Mouse (Mus musculus) v-Abl transformed pro-B cells (cell line): ENCODE data around the gene Aqp5.

ENCODE experiments used
- in situ Hi-C, 2 experiments: fragments of 400-800 bp; cut with MboI; formaldehyde crosslinking; loops; one replicate each; pipeline ENCODE4 v1.15.1; 2025; ENCODE audit not compliant: unreplicated experiment in 2 of 2

Aqp5 gene

DNA sequence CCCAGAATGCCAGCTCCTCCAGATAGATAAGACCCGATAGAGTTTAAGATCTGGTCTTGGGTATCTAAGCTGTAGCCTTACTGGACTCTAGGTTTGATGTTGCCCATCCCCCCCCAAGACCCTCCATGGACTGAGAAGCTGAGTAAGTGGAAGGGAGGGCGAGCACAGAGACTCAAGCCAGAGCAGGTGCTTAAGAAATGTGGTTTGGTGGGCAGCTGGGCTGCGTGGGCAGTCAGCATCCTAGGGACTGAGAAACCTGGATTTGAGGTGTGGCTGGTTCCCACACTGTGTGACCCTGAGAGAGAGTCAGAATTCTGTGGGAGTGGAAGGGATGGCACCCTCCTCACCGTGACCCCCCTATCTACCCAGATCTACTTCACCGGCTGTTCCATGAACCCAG is 2.3 kb downstream of the Aqp5 start:
- in situ Hi-C loops: loop anchor here (5.0 to 10.0 kb wide), 2 partner anchors 312 to 314 kb away; no protein-coding TSS in a partner anchor

DNA sequence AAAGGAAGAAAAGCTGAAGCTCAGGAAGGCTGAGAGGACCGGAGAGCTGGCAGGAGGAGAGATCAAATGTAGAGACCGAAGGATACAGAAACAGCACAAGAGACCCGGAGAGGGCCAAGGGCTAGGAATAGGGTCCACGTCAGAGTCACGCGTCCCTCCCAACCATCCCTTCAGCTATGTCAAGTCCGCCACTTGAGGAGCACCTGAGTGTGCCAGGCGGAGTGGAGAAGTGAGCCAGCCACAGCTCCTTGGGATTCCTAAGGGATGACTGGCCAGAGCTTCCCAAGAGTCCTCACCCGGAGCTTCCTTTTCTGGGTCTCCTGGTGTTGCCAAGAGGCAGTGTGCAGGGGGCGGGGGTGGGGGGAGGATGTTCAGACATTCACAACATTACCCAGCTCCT is 4.4 kb downstream of the Aqp5 start:
- in situ Hi-C loops: loop anchor here (5.0 to 10.0 kb wide), 5 partner anchors 72 to 312 kb away; no protein-coding TSS in a partner anchor

DNA sequence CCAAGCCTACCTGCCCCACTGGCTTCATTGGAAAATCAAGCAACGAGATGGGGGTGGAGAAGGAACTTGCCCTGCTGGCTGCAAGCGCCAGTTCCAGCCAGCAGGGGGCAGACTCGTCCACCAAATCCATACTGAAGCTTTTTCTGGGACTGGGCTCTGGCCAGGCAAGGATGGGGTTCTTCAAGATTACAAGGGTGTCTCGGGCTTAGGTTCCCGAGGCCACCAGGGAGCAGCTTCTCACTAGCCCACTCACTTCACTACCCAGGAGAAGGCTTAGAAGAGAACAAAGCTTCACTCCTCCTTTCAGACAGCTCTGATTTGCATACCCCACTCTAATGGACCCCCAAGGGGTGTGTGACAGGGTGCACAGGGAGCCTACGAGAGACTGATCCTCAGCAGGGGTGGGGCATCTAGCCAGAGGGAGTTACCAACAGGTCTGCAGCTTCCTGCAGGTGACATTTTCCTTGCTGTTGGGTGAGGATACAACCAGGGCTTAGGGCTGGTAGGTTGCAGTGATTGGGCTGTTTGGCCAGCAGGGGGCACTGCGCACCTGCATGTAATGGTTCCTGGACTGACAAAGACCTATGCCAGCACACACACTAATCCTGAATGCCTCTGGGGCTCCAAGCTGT is 5.6 kb downstream of the Aqp5 start:
- in situ Hi-C loops: loop anchor here (5.0 to 10.0 kb wide), 4 partner anchors 71 to 309 kb away; no protein-coding TSS in a partner anchor

DNA sequence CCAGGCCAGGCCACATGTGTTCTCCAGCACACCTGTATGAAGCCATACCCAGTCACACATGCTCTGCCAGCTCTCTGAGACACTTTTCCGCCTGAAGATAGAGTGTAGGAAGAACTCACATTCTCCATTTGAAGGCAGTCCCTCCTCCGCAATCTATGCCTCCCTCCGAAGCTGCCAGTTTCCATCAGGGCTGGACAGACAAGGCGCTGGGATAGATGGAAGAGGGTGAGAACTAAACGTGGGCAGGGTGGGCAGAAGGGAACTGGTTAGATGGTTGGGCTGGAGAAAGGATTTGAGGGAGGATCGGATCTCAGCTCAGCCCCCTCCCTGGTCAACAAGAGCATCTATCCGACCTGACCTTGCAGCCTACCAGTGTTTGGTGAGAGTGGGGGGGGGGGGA is 6.3 kb downstream of the Aqp5 start:
- in situ Hi-C loops: loop anchor here (5.0 to 10.0 kb wide), 4 partner anchors 70 to 308 kb away; no protein-coding TSS in a partner anchor

DNA sequence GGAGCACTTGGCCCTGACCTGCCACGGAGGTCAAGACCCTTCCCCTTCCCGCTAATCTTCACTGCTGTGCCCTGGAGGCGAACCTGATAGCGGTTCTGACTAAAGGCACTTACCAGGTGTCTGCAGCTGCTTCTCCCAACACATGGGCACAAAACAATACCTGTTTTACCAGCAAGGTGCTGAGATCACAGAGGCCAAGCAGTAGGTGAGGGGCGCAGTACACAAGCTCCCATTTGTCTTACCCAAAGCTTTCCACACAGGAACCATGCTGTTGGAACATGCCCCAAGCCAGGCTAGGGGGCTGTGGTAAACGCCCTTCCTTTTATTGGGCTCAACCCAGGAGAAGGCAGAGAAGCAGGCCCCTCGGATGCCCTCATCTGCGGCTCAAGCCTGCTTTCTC is 7.0 kb downstream of the Aqp5 start:
- in situ Hi-C loops: loop anchor here (5.0 to 10.0 kb wide), 4 partner anchors 70 to 307 kb away; no protein-coding TSS in a partner anchor

DNA sequence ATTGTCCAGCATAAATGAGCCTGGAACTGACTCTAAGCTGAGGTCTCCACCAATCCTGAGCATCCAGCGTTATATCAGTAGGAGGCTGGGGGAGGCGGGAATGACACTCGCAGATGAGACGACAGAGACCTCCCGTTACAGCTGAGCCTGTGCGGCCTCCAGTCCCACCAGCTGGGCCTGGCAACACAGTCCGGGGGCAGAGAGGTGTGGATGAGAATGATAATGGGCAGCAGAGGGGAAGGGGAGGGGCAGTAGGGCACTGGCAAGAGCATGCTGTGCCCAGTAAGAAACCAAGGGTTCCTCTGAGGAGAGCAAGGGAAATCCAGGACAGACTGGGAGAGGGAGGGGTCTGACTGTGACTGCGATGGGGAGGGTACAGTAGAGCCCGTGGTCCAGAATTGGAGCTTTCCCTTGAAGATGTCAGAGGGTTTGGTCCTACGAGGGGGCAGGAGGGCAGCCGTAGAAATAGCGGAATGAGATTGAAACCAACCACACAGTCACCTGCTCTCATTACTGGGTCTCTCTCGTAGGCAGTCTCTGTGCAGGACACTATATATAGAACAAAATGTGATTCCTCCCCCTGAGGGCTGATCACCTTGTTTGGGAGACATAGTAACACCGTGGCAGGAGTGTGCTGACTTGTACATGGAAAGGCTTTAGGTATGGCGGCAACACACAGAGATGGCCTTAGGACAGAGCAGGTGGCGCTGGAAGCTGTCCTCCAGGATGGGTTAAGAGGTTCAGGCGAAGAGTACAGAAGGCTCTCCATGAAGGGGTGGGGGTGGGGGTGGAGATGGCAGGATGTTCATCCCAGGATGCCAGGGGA is 8.9 kb downstream of the Aqp5 start:
- in situ Hi-C loops: loop anchor here (5.0 to 10.0 kb wide), 4 partner anchors 68 to 305 kb away; no protein-coding TSS in a partner anchor

DNA sequence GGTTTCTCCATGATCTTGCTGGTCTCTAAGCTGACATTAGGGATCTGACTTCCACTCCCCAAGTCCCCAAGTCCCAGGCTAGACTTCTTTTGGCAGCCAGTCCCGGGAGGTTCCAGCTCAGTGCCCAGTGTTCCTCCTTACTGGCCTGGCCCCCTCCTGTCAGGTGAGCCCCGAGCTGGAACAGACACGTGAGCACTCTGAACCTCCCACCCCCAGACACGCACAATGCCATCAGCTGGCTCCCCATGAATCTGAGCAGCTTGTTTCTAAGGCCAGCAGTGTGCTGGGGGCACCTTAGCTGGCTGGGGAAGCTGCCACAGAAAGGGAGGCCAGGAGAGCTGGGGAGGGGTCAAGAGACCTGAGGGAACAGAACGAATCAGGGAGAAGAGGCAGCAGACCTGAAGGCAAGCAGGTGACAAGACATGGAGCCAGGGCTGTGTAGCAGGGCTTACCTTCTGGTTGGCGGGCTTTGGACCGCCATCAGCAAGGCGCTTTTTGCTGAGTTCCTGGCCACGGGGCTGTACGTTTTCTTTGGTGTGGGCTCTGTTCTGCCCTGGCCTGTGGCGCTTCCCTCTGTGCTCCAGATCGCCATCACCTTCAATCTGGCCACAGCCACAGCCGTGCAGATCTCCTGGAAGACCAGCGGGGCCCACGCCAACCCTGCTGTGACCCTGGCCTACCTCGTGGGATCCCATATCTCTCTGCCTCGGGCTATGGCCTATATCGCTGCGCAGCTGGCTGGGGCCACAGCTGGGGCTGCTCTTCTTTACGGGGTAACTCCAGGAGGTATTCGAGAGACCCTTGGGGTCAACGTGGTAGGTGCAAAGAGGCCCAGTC is 10.6 kb downstream of the Aqp5 start, which contains the start of gene Aqp6:
Aqp6 (plus strand) TSS at position 415 of the 837 bp plus-strand sequence.
- in situ Hi-C loops: no loop called here

DNA sequence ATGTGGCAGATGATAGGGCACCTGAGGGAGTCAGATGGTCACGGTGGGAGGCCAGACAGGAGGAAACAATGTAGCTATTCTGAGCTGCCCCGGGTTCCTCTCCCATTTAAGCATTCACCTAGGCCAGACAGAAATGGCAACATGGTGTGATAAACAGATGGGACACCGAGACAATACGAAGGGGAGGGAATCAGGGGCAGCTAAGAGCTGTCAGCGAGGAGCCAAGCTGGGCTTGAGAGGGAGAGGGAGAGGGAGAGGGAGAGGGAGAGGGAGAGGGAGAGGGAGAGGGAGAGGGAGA is 11.2 kb downstream of the Aqp5 start:
- in situ Hi-C loops: no loop called here

DNA sequence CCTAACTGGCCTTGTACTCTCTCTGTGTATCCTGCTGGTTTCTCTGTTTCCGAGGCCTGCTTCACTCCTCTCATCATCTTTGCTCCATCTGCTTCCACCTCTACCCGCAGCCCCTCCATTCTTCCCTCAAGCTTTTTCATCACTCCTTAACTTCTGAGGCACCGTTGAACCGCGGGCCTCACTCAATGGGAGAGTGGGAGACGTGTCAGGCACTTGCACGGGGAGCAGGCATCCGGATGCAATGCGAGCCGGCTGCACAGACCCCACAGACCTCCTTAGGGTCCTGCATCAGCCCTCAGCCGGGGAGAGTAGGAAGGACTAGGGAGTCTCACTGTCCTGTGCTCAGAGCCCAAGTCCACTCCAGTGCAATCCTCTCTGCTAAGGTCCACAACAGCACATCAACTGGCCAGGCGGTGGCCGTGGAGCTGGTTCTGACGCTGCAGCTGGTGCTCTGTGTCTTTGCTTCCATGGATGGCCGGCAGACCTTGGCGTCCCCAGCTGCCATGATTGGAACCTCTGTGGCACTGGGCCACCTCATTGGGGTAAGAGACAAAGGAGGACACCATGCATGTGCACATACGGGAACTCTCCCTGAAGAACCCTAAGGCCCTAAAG is 11.7 kb downstream of the Aqp5 start:
- in situ Hi-C loops: no loop called here

DNA sequence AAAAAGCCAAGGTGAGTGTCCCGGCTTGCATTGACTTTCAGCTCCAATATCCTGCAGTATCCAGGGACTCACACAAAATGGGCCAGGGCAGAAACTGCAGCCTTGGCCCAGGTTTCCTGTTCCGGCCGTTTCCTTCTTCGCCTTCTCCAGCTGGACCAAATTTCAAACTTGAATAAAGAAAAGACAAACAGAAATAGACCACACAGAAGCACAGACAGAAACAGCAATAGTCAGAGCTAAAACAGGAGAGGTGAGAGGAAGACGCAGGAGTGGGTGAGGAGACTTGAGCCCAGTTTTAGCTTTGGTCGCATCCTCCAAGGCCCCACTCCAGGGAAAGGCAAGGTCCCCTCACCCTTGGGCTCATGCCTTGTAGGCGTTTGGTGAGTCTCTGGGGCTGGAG is 12.6 kb downstream of the Aqp5 start:
- in situ Hi-C loops: no loop called here

DNA sequence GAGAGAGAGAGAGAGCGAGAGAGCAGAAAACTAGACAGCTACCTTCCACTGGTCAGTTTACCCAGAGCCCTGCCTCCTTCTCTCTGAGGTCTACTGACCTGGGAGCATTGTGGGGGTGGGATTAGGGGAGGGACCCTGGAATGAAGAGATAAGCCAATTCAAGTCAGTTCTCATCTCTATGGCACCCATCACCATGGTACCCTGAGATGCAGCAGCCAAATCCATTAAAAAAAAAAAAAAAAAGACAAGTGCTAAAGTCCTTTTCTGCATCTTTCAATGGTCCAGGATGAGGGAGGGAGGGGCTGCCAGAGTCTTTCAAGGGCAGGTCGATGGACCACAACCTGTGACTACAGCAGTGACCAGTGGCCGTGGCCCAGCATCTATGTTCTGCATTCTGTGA is 15.0 kb downstream of the Aqp5 start:
- in situ Hi-C loops: no loop called here

DNA sequence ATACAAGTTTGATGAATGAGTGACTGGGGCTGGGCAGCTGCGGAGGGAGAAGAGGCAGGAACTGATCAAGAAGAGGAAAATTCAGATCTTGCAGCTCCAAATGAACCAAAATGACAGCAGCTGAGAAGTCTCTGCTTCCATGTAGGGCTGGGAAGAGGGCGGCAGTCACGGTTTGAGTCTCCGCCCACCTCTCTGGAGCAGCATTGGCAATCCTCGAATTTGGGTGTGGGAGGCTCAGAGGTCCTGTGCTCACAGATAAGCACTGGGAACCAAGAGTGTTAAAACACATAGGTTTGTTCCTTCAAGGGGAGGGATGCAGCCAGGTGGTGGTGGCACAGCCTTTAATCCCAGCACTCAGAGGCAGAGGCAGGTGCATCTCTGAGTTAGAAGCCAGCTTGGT is 15.9 kb downstream of the Aqp5 start:
- in situ Hi-C loops: no loop called here

DNA sequence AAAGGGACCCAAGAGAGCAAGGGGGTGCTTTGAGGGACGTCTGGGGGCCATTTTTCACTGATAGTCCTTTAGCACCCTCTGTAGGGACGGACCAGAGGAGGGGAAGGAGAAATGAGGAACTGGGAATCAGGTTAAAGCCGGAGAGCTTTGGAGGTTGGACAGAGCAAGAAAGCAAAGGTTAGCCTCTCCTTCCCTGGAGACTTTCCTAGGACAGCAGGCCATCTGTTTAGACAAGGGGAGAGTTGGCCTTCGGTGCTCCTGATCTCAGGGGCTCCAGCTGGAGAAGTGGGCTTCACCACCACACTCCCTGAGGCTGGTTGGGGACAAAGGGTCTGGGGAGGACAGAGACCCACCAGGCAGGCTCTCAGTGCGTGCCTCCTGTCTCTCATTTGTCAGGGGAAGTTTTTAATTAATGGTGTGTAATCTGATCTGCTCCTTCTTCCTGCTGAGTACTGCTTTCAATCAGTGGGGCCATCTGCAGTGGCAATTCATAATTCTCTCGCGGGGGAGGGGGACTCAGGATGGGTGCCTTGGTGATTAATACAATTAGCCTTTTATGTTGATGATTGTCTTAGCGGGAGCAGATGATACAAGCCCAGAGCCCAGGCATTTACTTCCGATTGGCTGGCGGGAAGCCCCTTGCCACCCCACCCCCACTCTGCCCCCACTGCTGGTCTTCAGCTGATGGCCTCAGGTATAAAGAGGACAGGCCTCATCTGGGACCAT is 17.0 kb downstream of the Aqp5 start:
- in situ Hi-C loops: no loop called here

DNA sequence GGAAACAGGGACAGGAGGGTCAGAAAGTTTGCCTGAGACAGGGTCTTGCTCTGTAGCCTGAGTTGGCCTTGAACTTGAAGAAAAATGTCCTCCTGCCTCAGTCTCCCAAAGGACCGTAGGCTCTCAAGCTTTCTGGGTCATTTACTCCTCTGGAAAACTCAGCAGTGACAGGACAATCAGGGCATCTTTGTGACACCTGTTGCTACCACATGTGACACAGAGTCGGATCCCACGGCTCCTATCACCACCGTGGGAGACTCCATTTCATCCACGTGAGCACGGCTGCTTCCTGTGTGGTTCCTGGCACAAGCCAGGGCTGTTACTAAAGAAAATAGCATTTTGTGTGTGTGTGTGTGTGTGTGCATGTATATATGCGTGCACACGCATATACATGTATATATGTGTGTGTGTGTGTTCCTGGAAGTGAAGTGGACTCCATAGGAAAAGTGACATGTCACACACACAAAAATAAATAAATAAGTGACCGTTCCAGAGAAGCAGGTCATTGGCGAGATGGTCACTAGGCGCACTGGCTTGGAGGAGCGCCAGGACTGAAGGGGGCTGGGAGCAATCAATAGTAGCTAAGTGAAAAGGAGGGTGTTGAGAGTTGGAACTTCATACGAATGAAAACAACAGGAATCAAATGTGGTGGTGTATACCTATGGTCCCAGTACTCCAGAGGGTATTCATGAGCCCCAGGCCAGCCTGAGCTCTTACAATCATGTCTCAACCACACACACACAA is 18.0 kb downstream of the Aqp5 start:
- in situ Hi-C loops: no loop called here

DNA sequence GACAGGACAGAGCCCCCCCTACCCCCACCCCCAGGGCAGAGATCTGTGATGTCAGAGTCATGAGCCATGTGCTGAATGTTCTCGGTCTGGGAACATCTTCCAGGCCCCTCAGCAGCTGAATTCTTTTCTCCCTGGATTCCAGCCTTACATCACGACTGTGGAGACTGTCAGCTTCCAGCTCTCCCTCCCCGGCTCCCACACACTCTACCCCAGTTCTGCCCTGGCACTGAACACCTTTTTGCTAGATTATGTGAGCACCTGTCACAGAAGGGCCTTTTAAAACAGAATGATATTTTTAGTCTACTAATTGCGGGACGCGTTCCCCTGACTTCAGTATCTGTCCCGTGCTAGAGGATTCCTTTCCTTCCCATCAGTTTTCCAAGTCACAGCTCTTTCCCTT is 21.0 kb downstream of the Aqp5 start:
- in situ Hi-C loops: no loop called here

DNA sequence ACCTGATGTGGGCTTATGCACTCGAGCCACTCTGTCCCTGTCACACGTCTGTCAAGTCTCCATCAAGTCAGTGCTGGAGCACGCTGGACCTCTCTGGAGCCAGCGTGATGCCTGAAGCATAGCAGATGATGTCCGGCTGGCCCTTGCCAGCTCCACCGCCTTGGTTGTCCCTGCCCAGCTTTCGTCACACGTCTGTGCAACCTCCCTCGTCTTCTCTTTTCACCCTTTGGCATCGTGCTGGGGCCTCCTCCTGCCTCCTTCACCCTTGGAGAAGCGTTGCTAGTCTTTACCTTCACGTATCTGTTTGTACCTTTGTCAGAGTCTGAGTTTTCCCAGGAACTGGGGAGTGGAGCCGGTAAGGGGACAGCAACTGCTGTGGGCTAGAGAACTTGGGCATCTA is 23.7 kb downstream of the Aqp5 start:
- in situ Hi-C loops: no loop called here

DNA sequence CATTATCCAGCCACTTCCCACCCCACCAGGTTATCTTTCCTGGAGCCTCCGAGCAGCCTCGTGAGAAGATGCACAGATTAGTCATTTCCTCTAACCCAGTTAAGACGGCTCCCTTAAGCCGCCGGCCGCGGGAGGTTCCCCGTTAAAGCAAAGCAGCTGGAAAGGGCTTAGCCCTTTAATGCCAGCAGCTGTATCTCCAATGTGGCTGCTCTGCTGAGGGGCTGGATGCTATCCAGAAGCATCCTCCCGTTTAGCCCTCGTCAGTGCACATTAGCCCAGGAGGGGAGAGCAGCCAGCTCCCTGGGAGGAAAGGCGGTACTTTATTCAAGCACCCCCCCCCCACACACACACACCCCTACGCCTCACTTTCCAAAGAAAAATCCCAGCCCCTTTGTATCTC is 24.2 kb downstream of the Aqp5 start:
- in situ Hi-C loops: no loop called here

DNA sequence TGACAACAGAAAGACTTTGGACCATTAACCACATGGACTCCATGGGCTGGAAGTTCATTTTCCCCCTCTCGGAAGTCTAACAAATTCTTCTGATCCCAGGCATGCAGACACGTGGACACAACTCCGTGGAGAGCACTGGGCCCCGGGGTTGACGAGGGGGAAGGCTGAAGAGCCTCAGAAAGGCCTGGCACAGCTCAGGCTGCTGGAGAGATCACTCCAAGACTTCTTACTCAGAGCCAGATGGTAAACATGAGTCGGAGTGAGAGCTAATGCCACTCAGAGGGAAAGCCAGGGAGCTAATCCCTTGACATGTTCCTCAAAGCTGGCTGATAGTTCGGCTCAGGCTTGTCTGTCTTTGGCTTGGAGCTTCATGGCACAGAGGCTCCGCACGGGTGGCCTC is 24.7 kb downstream of the Aqp5 start:
- in situ Hi-C loops: no loop called here

DNA sequence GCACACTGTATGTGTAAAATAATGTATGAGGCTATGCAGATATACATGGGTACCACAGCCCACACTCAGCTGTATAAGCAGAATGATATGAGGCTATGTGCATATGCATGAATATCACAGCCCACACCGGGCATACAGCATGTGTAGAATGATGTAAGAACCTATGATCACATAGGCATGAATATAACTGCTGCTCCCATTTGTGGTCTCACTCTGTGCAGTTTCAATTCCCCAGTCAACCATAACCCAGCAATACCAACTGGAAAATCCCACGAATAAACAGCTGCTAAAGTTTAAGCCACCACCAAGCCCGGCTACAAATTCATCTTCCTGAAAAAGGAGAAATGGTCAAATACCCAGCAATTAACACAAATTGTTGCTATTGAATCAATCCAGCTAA is 28.0 kb downstream of the Aqp5 start:
- in situ Hi-C loops: no loop called here
